In genomic region chr9:110644295-110644694, GRCm38 (mm10) we compare ENCODE assay signal across 10 mouse cellular contexts.
"Had no signal": no experiment of that assay in that cellular context is flagged by ENCODE, and none has a peak within 500 bp of the region (broad histone marks: within the 10 kb centered on the region; RNA-seq: fewer than 3 reads in every experiment).

No protein-coding gene starts in this region.

- ATAC-seq: hindbrain, embryonic 16.5 days; intestine, postnatal 0 days had no signal

- H3K9me3 ChIP-seq: limb, embryonic 12.5 days; midbrain, embryonic 12.5 days; stomach, embryonic 15.5 days had no signal

- H3K9ac ChIP-seq: midbrain, embryonic 12.5 days; stomach, embryonic 15.5 days had no signal

- DNase-seq: layer of hippocampus, adult 9-11 months; layer of hippocampus, postnatal 36 days; lung, adult 2 months; lung, postnatal 36 days; right cerebral cortex, postnatal 14 days had no signal

- H3K27ac ChIP-seq: limb, embryonic 12.5 days; midbrain, embryonic 12.5 days; stomach, embryonic 15.5 days had no signal

- H3K27me3 ChIP-seq: limb, embryonic 12.5 days; stomach, embryonic 15.5 days had no signal

- H3K4me1 ChIP-seq: limb, embryonic 12.5 days; stomach, embryonic 15.5 days had no signal

- H3K4me3 ChIP-seq: limb, embryonic 12.5 days; midbrain, embryonic 12.5 days; stomach, embryonic 15.5 days had no signal

- H3K4me2 ChIP-seq: limb, embryonic 12.5 days; midbrain, embryonic 12.5 days; stomach, embryonic 15.5 days had no signal

- H3K36me3 ChIP-seq: limb, embryonic 12.5 days; midbrain, embryonic 12.5 days; stomach, embryonic 15.5 days had no signal
